Mouse (Mus musculus): Measurements from ENCODE around the gene Gm27021.

GRCm38 (mm10) chr8:120666807-120667470, 940 bp downstream of the Gm27021 start:
- TF ChIP-seq CTCF (IDR thresholded peaks at IDR 0.05) (no peak), EP300 (IDR thresholded peaks at IDR 0.05; ENCODE audit: insufficient read depth, low read depth, low read length) (no peak)

Data from heart, adult 2 months (tissue).